Mouse (Mus musculus) CH12.LX (cell line): ENCODE measurements around the gene Anapc5. TPM values are rescaled to one million over a fixed set of nuclear protein-coding genes. Genes with fewer than 3 reads are reported as not detected.

ENCODE experiments used
- DNase-seq: peaks from one replicate; pipeline ENCODE4 v3.0.0-alpha.2; 2013; ENCODE audit errors: extremely low read depth
- H3K27ac ChIP-seq: 2 replicates; pipeline ENCODE4 v1.5.1; 2012; ENCODE audit warnings: low read depth, mild to moderate bottlenecking, control low read depth, moderate library complexity; ENCODE audit not compliant: insufficient read depth
- H3K27me3 ChIP-seq: replicated peaks from 2 replicates; pipeline ENCODE3; 2012; ENCODE audit warnings: inconsistent platforms
- H3K36me3 ChIP-seq, 2 experiments: replicated peaks in 1 of 2; 2 replicates each; pipeline versions ENCODE3 to v1.6.1; 2012; ENCODE audit warnings: inconsistent platforms in 1 of 2, low read length in 1 of 2, mild to moderate bottlenecking in 1 of 2, mixed read lengths in 1 of 2, moderate library complexity in 1 of 2; ENCODE audit not compliant: control insufficient read depth in 1 of 2, insufficient read depth in 1 of 2
- H3K4me1 ChIP-seq, 2 experiments: 2 replicates each; pipeline ENCODE4 v1.6.1; 2012; ENCODE audit warnings: inconsistent platforms in 1 of 2, moderate library complexity in 1 of 2; ENCODE audit not compliant: insufficient read depth in 2 of 2, control insufficient read depth in 1 of 2
- H3K4me2 ChIP-seq: 2 replicates; pipeline ENCODE4 v1.6.1; 2012; ENCODE audit warnings: low read depth, mild to moderate bottlenecking, control low read depth; ENCODE audit not compliant: poor library complexity, insufficient read depth, severe bottlenecking
- H3K4me3 ChIP-seq, 3 experiments: fragments of 150-350 bp in 1 of 3; sonication (generic) in 1 of 3; replicated peaks in 1 of 3; 2 replicates each; pipeline versions ENCODE3 to v1.5.1; 2011 to 2012; ENCODE audit warnings: low read depth in 2 of 3, low read length in 2 of 3, mild to moderate bottlenecking in 2 of 3, moderate library complexity in 2 of 3, control low read depth in 1 of 3, improper control_type of control experiment in 1 of 3, inconsistent platforms in 1 of 3, mixed read lengths in 1 of 3; ENCODE audit not compliant: poor library complexity in 1 of 3
- H3K79me2 ChIP-seq: replicated peaks from 2 replicates; pipeline ENCODE4 v1.6.1; 2012; ENCODE audit warnings: mild to moderate bottlenecking, moderate library complexity; ENCODE audit not compliant: control insufficient read depth, poor library complexity, insufficient read depth, severe bottlenecking; ENCODE audit errors: extremely low read depth
- H3K9ac ChIP-seq: 2 replicates; pipeline ENCODE4 v1.6.1; 2012; ENCODE audit warnings: low read depth, mild to moderate bottlenecking, control low read depth, moderate library complexity; ENCODE audit not compliant: insufficient read depth
- H3K9me3 ChIP-seq: replicated peaks from 2 replicates; pipeline ENCODE3; 2012; ENCODE audit warnings: low read length, inconsistent platforms, mixed read lengths
- BHLHE40 ChIP-seq: IDR thresholded peaks from 2 replicates; pipeline ENCODE4 v1.6.1; 2011; ENCODE audit warnings: mild to moderate bottlenecking, low read depth, low read length, improper control_type of control experiment
- CHD1 ChIP-seq: IDR thresholded peaks from 2 replicates; pipeline ENCODE4 v1.6.1; 2012; ENCODE audit warnings: low read depth, low read length, improper control_type of control experiment, inconsistent platforms
- CTCF ChIP-seq, 2 experiments: IDR thresholded peaks in 1 of 2; conservative IDR thresholded peaks in 1 of 2; 2 replicates each; pipeline ENCODE4 v1.5.1; 2011 to 2012; ENCODE audit warnings: low read depth in 2 of 2, low read length in 2 of 2, improper control_type of control experiment in 1 of 2, inconsistent platforms in 1 of 2, mild to moderate bottlenecking in 1 of 2, moderate library complexity in 1 of 2
- E2F4 ChIP-seq: IDR thresholded peaks from 2 replicates; pipeline ENCODE4 v1.6.1; 2011; ENCODE audit warnings: low read depth, low read length, improper control_type of control experiment; ENCODE audit not compliant: insufficient replicate concordance
- ELF1 ChIP-seq: IDR thresholded peaks from 2 replicates; pipeline ENCODE4 v1.6.1; 2014; ENCODE audit warnings: low read depth, mild to moderate bottlenecking, inconsistent platforms, low read length, improper control_type of control experiment
- ETS1 ChIP-seq: conservative IDR thresholded peaks from 2 replicates; pipeline ENCODE4 v1.6.1; 2012; ENCODE audit warnings: low read depth, mild to moderate bottlenecking, inconsistent platforms, low read length, improper control_type of control experiment, moderate library complexity
- GABPA ChIP-seq: IDR thresholded peaks from 2 replicates; pipeline ENCODE4 v1.6.1; 2012; ENCODE audit warnings: low read depth, low read length, improper control_type of control experiment, inconsistent platforms; ENCODE audit not compliant: insufficient replicate concordance
- HCFC1 ChIP-seq: IDR thresholded peaks from 2 replicates; pipeline ENCODE4 v1.6.1; 2012; ENCODE audit warnings: low read depth, mild to moderate bottlenecking, inconsistent platforms, low read length, improper control_type of control experiment
- JUN ChIP-seq: IDR thresholded peaks from 2 replicates; pipeline ENCODE4 v1.6.1; 2011; ENCODE audit warnings: low read depth, mild to moderate bottlenecking, low read length, improper control_type of control experiment, moderate library complexity; ENCODE audit not compliant: insufficient read depth
- JUND ChIP-seq: conservative IDR thresholded peaks from 2 replicates; pipeline ENCODE4 v1.6.1; 2011; ENCODE audit warnings: low read depth, low read length, improper control_type of control experiment
- NRF1 ChIP-seq: IDR thresholded peaks from 2 replicates; pipeline ENCODE4 v1.6.1; 2014; ENCODE audit warnings: low read depth, mild to moderate bottlenecking, inconsistent platforms, low read length, improper control_type of control experiment, moderate library complexity
- POLR2AphosphoS2 ChIP-seq: IDR thresholded peaks from 2 replicates; pipeline ENCODE4 v1.6.1; 2011; ENCODE audit warnings: low read depth, low read length, improper control_type of control experiment
- RAD21 ChIP-seq: IDR thresholded peaks from 2 replicates; pipeline ENCODE4 v1.6.1; 2011; ENCODE audit warnings: low read depth, mild to moderate bottlenecking, low read length, improper control_type of control experiment, moderate library complexity
- SMC3 ChIP-seq: IDR thresholded peaks from 2 replicates; pipeline ENCODE4 v1.6.1; 2011; ENCODE audit warnings: low read depth, low read length, improper control_type of control experiment
- TBP ChIP-seq: conservative IDR thresholded peaks from 2 replicates; pipeline ENCODE4 v1.6.1; 2011; ENCODE audit warnings: low read depth, low read length, improper control_type of control experiment
- TCF12 ChIP-seq: IDR thresholded peaks from 2 replicates; pipeline ENCODE4 v1.6.1; 2014; ENCODE audit warnings: low read depth, mild to moderate bottlenecking, inconsistent platforms, low read length, improper control_type of control experiment
- UBTF ChIP-seq: IDR thresholded peaks from 2 replicates; pipeline ENCODE4 v1.6.1; 2012; ENCODE audit warnings: low read depth, mild to moderate bottlenecking, inconsistent platforms, low read length, improper control_type of control experiment, moderate library complexity
- USF1 ChIP-seq: IDR thresholded peaks from 2 replicates; pipeline ENCODE4 v1.6.1; 2014; ENCODE audit warnings: low read depth, mild to moderate bottlenecking, inconsistent platforms, low read length, improper control_type of control experiment
- dilution Hi-C: fragments of 300-500 bp; cut with MboI; formaldehyde crosslinking; loops from 2 replicates; pipeline ENCODE4 v1.14.3; 2020; ENCODE audit warnings: low sequenced_read_pairs; ENCODE audit not compliant: extremely low pct_unique_long_range_greater_than_20kb, extremely low pct_ligation_motif_present
- in situ Hi-C: fragments of 300-500 bp; cut with MboI; formaldehyde crosslinking; loops from 3 replicates; pipeline ENCODE4 v1.14.3; 2019; ENCODE audit warnings: low sequenced_read_pairs, low pct_ligation_motif_present, low pct_unique_long_range_greater_than_20kb, mixed read lengths
- polyA plus RNA-seq: library from polyadenylated mRNA; unstranded; fragments of >175 nt; gene quantifications from 2 replicates; pipeline ENCODE4 v1.2.1, GENCODE M21; 2012; ENCODE audit warnings: low read depth; ENCODE audit not compliant: insufficient read length
- total RNA-seq, 2 experiments: library from RNA; depleted of rRNA; stranded (reverse); fragments of 300-350 nt in 1 of 2; fragments of >200 nt in 1 of 2; gene quantifications; 2 replicates each; pipeline ENCODE4 v1.2.3; 2012 to 2014

The Anapc5 gene
- total and polyA plus RNA-seq, 3 experiments, result 247 to 280 (median 252) TPM

DNA sequence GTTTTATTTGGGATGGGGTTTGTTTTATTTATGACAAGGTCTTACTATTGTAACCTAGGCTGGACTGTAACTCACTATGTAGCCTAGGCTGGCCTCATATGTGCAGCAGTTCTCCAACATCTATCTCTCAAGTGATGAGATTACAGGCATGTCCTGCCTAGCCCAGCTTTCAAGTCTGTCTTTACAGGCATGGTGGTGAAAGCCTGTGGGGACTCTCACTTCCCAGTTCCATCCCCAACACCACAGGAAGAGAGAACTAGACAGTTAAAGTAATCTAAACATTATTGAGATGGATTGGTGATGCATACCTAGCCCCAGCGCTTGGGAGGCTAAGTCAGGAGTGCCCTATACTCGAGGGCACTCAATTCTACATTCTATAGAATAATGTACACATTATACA lies 32.4 kb downstream of the Anapc5 start:
- Histone ChIP-seq H3K9me3 (no peaks in the 10 kb centered on the region), H3K27ac (no peak overlapping the region), H3K27me3 (no peaks in the 10 kb centered on the region), H3K79me2 (no peaks in the 10 kb centered on the region), H3K4me1 (peaks cover 0 to 27% of the 10 kb centered on the region in 2 experiments; a peak in 2 of 4 replicates), H3K4me2 (no peak overlapping the region), H3K9ac (no peak overlapping the region), H3K36me3 (peaks cover 35 to 70% of the 10 kb centered on the region in 2 experiments), H3K4me3 (no peak overlapping the region)
- in situ Hi-C loops, result no loop called here
- dilution Hi-C loops, result no loop called here
- no peak for DNase-seq
- no peak for TF ChIP-seq UBTF
- TF ChIP-seq POLR2AphosphoS2, result no peak
- no peak for TF ChIP-seq CTCF (conservative IDR thresholded peaks at IDR 0.05 in 1 of 2, IDR thresholded peaks at IDR 0.05 in 1 of 2; ENCODE audit: low read depth in 2 of 2, low read length in 2 of 2)
- TF ChIP-seq SMC3, result no peak
- no peak for TF ChIP-seq JUND
- TF ChIP-seq HCFC1, result no peak
- TF ChIP-seq TBP, result no peak
- no peak for TF ChIP-seq USF1
- TF ChIP-seq NRF1, result no peak
- no peak for TF ChIP-seq CHD1
- no peak for TF ChIP-seq JUN
- TF ChIP-seq BHLHE40, result no peak

DNA sequence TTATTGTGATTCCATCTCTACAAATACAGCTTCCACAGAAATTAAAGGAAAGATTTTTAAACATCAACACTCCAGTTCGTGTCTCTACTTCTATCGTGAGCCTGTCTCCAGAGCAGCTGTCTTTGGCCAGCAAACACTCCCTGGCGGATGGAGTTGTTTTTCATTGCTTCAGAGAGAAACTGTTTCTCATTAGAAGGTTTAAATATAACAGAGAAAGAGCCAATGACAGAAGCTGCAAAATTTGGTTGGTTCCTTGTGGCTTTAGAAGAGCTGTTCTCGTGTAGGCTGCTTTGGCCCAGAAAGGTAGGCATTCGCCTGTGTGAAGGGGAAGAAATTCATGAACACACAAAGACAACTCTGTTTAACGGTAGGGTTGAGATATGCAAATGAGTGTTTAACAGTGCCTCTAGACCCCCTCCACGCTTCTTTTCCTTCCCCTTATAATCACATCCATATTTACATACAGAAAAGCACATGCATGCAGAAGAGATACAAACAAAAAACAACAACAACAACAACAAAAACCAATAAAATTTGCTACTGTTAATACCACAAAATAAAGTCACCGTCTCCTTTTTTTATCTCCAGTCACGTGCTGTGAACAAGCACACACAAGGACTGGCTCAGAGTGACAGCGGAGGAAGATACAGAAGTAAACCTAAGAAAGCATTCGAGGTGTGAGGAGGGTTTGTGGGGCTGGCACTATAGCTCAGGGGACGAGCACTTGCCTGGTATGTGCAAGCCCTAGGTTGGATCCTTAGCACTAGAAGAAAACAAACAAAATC lies 34.9 kb downstream of the Anapc5 start:
- in situ Hi-C loops, result no loop called here
- DNase-seq, result no peak

More for the DNA sequence above, 34.9 kb downstream of the Anapc5 start:
- Histone ChIP-seq H3K4me1 (peaks cover 0 to 27% of the 10 kb centered on the region in 2 experiments; a peak in 2 of 4 replicates), H3K27ac (no peak overlapping the region), H3K4me2 (no peak overlapping the region), H3K9ac (no peak overlapping the region), H3K79me2 (no peaks in the 10 kb centered on the region), H3K36me3 (peaks cover 21 to 51% of the 10 kb centered on the region in 2 experiments), H3K27me3 (no peaks in the 10 kb centered on the region), H3K4me3 (no peak overlapping the region), H3K9me3 (no peaks in the 10 kb centered on the region)
- dilution Hi-C loops, result no loop called here
- TF ChIP-seq ETS1, result no peak
- TF ChIP-seq TCF12, result no peak
- TF ChIP-seq SMC3, result no peak
- TF ChIP-seq GABPA, result no peak
- no peak for TF ChIP-seq ELF1
- no peak for TF ChIP-seq E2F4
- TF ChIP-seq NRF1, result no peak
- no peak for TF ChIP-seq RAD21
